Mouse (Mus musculus) megakaryocyte, embryonic 14.5 days (primary cell): ENCODE measurements at regions not wholly inside any gene's neighbourhood (a gene's known extent, or its start where the extent isn't known, plus 50 kb on each side); places are given as distances from the start of the nearest gene placed in this dataset.
A peak's percentile ranks its signal among the peaks of the same experiment; 100 is the strongest.

ENCODE experiments used
- H3K27me3 ChIP-seq: replicated peaks from 2 replicates; pipeline ENCODE3; 2012; ENCODE audit warnings: inconsistent platforms
- H3K36me3 ChIP-seq: replicated peaks from 2 replicates; pipeline ENCODE3; 2012; ENCODE audit warnings: low read length, inconsistent platforms, mixed read lengths
- H3K4me1 ChIP-seq: 2 replicates; pipeline ENCODE4 v1.6.1; 2012; ENCODE audit warnings: inconsistent platforms
- H3K4me3 ChIP-seq: replicated peaks from 2 replicates; pipeline ENCODE3; 2012; ENCODE audit warnings: moderate library complexity, mild to moderate bottlenecking, inconsistent platforms
- H3K9me3 ChIP-seq: 2 replicates; pipeline ENCODE4 v1.6.1; 2012; ENCODE audit warnings: inconsistent platforms
- FLI1 ChIP-seq: IDR thresholded peaks from 2 replicates; pipeline ENCODE4 v1.6.1; 2012; ENCODE audit warnings: low read length, inconsistent platforms, mixed read lengths
- GATA1 ChIP-seq: IDR thresholded peaks from 3 replicates; pipeline ENCODE4 v1.6.1; 2012; ENCODE audit warnings: mixed read lengths, low read length, inconsistent platforms, borderline replicate concordance

DNA sequence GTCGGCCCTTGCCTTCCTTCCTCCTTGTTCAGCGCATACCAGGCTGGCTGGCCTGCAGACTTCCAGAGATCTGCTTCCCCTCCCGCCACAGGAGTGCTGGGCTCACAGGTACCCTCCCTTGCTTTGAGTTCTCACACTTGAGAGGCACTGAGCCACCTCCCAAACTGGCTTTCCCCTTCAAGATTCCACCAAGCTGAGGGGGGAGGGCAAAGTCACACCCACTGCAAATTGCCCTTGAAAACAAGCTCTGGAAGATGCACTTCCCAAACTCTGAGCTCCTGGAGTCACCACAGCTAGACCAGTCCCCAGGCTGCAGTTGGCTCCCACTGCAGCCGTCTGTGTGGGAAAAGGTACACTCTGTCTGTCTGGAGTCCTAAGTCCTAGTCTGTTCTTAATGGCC is 142.1 kb upstream of the Slc22a12 start:
- Histone ChIP-seq H3K36me3 (no peaks in the 10 kb centered on the region), H3K27me3 (peaks cover 35% of the 10 kb centered on the region), H3K4me1 (peaks cover 44% of the 10 kb centered on the region), H3K4me3 (no peak overlapping the region), H3K9me3 (no peaks in the 10 kb centered on the region)
- TF ChIP-seq FLI1 (no peak), GATA1 (no peak)

DNA sequence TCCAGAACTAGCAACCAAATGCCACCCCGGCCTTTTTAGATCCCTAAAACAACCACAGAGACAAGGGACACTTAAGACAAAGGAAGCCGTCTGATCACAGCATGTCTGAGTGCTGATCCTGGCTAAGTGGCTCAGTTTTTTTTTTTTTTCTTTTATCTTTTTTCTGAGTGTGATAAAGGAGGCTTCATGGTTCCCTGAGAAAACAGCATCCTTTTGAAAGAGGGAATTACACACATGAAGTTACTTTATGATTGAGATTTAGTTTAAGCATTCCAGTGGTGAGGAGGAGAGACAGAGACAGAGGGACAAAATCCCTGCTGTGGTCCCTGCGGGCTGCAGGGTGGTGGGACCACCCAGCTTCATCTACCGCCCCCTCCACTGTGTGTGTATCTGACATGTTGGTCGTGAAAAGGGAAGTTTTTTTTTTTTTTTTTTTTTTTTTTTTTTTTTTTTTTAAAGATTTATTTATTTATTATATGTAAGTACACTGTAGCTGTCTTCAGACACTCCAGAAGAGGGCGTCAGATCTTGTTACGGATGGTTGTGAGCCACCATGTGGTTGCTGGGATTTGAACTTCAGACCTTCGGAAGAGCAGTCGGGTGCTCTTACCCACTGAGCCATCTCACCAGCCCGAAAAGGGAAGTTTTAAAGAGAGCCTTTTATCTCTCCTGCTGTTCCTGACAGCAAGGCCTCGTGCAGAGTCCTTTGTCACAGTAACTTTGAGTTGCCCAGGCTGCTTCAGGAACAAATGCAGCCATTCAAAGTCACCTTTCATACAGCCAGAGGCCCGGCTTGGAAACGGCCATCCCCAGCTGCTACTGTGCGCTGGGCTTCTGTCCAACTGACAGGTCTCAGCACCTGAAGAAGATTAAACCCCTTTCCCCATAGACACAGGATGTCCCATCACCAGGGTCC is 136.8 kb upstream of the Slc22a12 start:
- peaks cover 37% of the 10 kb centered on the region for H3K4me1 ChIP-seq
- TF ChIP-seq GATA1 = no peak
- TF ChIP-seq FLI1 = no peak
- no peaks in the 10 kb centered on the region for H3K9me3 ChIP-seq
- no peaks in the 10 kb centered on the region for H3K36me3 ChIP-seq
- peaks cover 25% of the 10 kb centered on the region for H3K27me3 ChIP-seq
- H3K4me3 ChIP-seq = no peak overlapping the region

DNA sequence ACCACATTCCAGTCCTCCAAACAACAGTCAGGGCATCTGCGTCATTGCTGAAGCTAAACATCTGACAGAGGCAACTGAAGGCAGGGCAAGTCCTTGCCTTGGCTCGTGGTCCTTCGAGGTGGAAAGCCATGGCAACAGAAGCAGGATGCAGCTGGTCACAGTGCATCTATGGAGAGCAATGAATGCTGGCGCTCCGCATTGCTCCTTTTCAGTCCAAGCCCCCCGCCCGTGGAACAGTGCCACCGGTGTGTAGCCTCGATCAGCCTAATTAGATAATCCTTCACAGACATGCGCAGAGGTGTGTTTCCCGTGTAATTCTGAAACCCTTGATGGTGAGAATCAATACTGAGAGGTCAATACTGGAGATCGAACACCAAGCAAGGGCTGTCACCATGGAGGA is 134.7 kb upstream of the Slc22a12 start:
- no peak for TF ChIP-seq FLI1
- no peak for TF ChIP-seq GATA1
- peaks cover 38% of the 10 kb centered on the region for H3K4me1 ChIP-seq
- no peaks in the 10 kb centered on the region; the same call in 1 of the 2 replicates for H3K9me3 ChIP-seq

DNA sequence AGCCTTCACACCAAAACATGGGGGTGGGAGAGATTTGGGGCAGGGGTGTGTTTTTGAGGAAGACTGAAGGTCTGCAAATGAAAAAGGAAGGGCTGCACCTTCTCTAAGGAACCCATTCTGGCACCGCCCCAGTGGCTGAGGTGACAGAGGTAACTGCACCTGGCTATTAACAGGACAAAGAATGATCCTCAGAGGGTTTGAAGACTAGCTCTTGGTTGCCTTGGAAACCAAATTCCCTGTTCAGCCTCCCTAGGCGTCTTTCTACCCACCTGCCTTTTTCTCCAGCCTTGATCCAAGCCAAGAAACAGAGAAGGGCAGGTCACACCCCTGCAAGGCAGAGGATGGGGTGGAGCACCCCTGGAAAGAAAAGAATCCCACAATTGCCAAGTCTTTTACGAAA is 132.8 kb upstream of the Slc22a12 start:
- no peak overlapping the region for H3K4me3 ChIP-seq
- peaks cover 50% of the 10 kb centered on the region for H3K4me1 ChIP-seq
- no peaks in the 10 kb centered on the region; the same call in 1 of the 2 replicates for H3K9me3 ChIP-seq
- no peaks in the 10 kb centered on the region for H3K36me3 ChIP-seq
- TF ChIP-seq FLI1 (no peak), GATA1 (no peak)
- H3K27me3 ChIP-seq = peaks cover 18% of the 10 kb centered on the region

More for the DNA sequence above, 134.7 kb upstream of the Slc22a12 start:
- H3K36me3 ChIP-seq = no peaks in the 10 kb centered on the region
- peak overlapping the region; percentile 12 for H3K4me3 ChIP-seq
- peaks cover 22% of the 10 kb centered on the region for H3K27me3 ChIP-seq

DNA sequence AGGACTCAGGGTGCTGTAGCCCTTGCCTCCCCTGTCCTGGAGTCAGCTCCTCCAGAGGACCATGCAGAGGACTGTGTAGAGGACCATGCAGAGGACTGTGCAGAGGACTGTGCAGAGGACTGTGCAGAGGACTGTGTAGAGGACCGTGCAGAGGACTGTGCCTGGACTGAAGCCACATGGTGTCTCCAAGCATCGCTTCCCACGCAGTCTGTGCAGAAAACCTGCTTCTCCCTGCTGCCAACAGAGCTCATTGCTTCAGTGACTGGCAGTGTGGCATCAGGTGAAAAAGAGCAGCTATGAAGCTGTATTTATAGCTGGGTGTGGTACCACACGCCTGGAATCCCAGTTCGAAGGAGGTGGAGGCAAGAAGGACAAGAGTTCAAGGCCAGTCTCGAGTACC is 128.9 kb upstream of the Slc22a12 start:
- H3K4me1 ChIP-seq = peaks cover 54% of the 10 kb centered on the region
- no peak for TF ChIP-seq GATA1
- H3K27me3 ChIP-seq = peaks cover 7% of the 10 kb centered on the region
- H3K4me3 ChIP-seq = no peak overlapping the region
- no peaks in the 10 kb centered on the region for H3K36me3 ChIP-seq
- H3K9me3 ChIP-seq = no peaks in the 10 kb centered on the region; the same call in 1 of the 2 replicates

DNA sequence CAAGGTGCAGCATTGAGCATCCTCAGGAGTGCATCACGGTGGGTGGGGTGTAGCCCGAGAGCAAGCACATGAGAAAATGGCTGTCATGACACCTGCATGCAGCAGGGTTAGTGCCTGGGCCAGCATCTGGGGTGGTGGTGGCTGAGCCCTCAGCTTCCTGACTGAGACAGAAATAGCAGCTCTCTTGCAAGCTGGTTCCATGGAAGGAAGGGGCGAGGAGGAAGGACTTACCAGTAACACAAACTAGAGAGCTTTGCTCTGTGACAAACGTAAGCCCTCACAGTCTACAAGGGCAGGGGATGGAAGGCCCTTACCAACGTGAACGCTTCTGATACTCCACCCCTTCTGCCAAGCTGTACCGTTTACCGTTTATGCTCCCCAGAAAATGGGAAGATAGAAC is 127.0 kb upstream of the Slc22a12 start:
- H3K4me3 ChIP-seq = peak overlapping the region; percentile 71
- no peaks in the 10 kb centered on the region; the same call in 1 of the 2 replicates for H3K9me3 ChIP-seq
- H3K27me3 ChIP-seq = peaks cover 4% of the 10 kb centered on the region
- H3K36me3 ChIP-seq = no peaks in the 10 kb centered on the region
- peaks cover 56% of the 10 kb centered on the region for H3K4me1 ChIP-seq
- TF ChIP-seq FLI1 (no peak), GATA1 (no peak)

DNA sequence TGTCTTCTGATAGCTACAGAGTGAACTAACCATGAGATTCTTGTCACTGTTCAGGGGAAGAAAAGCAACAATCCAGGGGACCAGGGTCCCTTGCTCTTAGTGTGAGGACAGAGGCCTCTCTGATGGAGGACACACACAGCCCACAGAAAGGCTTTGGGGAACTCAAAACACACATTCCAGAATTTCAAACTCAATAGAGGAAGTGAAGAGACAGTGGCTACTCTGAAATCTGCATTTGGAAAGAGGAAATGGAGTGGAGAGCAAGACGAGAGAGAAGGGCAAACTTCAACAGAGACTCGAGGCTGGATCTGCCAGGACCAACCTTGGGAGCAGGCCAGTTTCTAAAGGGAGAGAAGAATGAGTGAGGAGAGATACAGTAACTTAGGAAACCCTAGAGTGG is 125.7 kb upstream of the Slc22a12 start:
- TF ChIP-seq FLI1 (no peak), GATA1 (no peak)
- Histone ChIP-seq H3K27me3 (peaks cover 6% of the 10 kb centered on the region), H3K4me1 (peaks cover 57% of the 10 kb centered on the region)

DNA sequence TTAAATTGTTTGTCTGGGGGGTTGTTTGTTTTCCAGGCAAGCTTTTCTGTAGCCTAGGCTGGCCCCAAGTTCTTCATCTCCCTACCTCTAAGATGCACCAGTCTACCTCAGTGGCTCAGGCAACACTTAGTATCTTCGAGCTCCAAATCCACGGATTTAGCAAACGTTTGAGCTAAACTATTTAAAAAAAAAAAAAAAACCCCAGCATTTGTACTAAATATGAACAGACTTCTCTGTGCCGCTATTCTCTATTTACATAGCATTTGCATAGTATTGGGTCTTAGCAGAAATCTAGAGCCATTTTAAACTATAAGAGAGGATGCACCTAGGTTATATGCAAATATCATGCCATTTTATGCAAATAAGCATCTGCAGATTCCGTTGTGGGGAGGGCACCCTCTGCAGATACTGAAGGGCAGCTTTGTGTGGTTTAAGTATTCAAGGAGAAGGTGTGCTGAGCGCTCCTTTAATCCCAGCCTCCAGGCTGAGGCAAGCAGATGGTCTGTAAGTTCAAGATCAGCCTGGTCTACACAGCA is 123.4 kb upstream of the Slc22a12 start:
- no peaks in the 10 kb centered on the region for H3K36me3 ChIP-seq
- no peak overlapping the region for H3K4me3 ChIP-seq
- no peaks in the 10 kb centered on the region for H3K9me3 ChIP-seq
- H3K27me3 ChIP-seq = peaks cover 23% of the 10 kb centered on the region
- peaks cover 59% of the 10 kb centered on the region for H3K4me1 ChIP-seq
- TF ChIP-seq GATA1 (no peak), FLI1 (no peak)

More for the DNA sequence above, 125.7 kb upstream of the Slc22a12 start:
- no peak overlapping the region for H3K4me3 ChIP-seq
- no peaks in the 10 kb centered on the region for H3K9me3 ChIP-seq
- no peaks in the 10 kb centered on the region for H3K36me3 ChIP-seq

DNA sequence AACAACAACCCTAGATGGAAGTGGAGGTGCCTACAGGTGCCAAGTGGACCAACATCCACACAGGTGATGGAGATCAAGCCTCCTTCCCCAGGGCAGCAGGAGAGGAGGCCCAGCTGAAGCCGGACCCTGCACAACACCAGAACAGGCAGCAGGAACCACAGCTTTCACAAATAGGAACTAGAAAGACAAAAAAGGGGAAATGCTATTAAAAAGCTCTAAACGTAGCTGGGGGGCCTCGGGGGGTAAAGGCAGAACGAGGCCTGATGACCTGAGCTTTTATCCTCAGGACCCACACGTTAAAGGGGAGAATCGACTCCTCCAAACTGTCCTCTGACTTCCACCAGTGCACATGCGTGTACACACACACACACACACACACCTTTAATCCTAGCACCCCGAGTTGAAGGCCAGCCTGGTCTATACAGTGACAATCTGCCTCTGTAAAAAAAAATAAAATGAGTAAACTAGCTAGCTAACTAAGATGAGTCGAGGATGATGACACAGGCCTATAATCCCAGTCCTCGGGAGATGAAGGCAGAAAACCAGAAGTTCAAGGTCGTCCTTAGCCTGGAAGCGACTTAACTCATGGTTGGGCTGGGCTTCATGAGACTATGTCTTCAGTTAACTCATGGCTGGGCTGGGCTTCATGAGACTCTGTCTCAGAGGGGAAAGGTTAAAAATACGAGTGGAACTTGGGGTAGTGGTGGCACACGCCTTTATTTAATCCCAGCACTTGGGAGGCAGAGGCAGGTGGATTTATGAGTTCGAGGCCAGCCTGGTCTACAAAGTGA is 122.6 kb upstream of the Slc22a12 start:
- Histone ChIP-seq H3K27me3 (peaks cover 29% of the 10 kb centered on the region), H3K36me3 (no peaks in the 10 kb centered on the region), H3K4me3 (peak overlapping the region; percentile 64), H3K9me3 (no peaks in the 10 kb centered on the region), H3K4me1 (peaks cover 58% of the 10 kb centered on the region)
- TF ChIP-seq GATA1 = no peak
- no peak for TF ChIP-seq FLI1
